Mouse (Mus musculus): ENCODE measurements at regions not wholly inside any gene's neighbourhood (a gene's known extent, or its start where the extent isn't known, plus 50 kb on each side); places are given as distances from the start of the nearest gene placed in this dataset.

GRCm38 (mm10) chr4:10141238-10141934, 732.9 kb upstream of the 2610301B20Rik start:
- no peak for DNase-seq (ENCODE audit: low read depth, low spot score)

- no peak for DNase-seq (ENCODE audit: low read depth, low spot score)
These were observed 724.4 kb upstream of the 2610301B20Rik start for GRCm38 (mm10) chr4:10149911-10150310.

- no peak for DNase-seq (ENCODE audit: low read depth, low spot score)
These were observed 723.8 kb upstream of the 2610301B20Rik start for GRCm38 (mm10) chr4:10150501-10150900.

- no peak for DNase-seq (ENCODE audit: low read depth, low spot score)
These were observed 718.5 kb upstream of the 2610301B20Rik start for GRCm38 (mm10) chr4:10155705-10156390.

- no peak for DNase-seq (ENCODE audit: low read depth, low spot score)
These were observed 684.4 kb upstream of the 2610301B20Rik start for GRCm38 (mm10) chr4:10189896-10190295.

GRCm38 (mm10) chr4:10197245-10197943, 676.9 kb upstream of the 2610301B20Rik start:
- no peak for DNase-seq (ENCODE audit: low read depth, low spot score)

- no peak for DNase-seq (ENCODE audit: low read depth, low spot score)
These were observed 672.5 kb upstream of the 2610301B20Rik start for GRCm38 (mm10) chr4:10201835-10202234.

GRCm38 (mm10) chr4:10204224-10204623, 670.1 kb upstream of the 2610301B20Rik start:
- no peak for DNase-seq (ENCODE audit: low read depth, low spot score)

- no peak for DNase-seq (ENCODE audit: low read depth, low spot score)
These were observed 664.9 kb upstream of the 2610301B20Rik start for GRCm38 (mm10) chr4:10209324-10209923.

GRCm38 (mm10) chr4:10211303-10211702, 663.0 kb upstream of the 2610301B20Rik start:
- DNase-seq (ENCODE audit: low read depth, low spot score): no peak

GRCm38 (mm10) chr4:10235324-10235723, 639.0 kb upstream of the 2610301B20Rik start:
- no peak for DNase-seq (ENCODE audit: low read depth, low spot score)

GRCm38 (mm10) chr4:10242117-10242516, 632.2 kb upstream of the 2610301B20Rik start:
- no peak for DNase-seq (ENCODE audit: low read depth, low spot score)

GRCm38 (mm10) chr4:10242909-10243308, 631.4 kb upstream of the 2610301B20Rik start:
- no peak for DNase-seq (ENCODE audit: low read depth, low spot score)

- DNase-seq (ENCODE audit: low read depth, low spot score): no peak
These were observed 620.1 kb upstream of the 2610301B20Rik start for GRCm38 (mm10) chr4:10254029-10254690.

- no peak for DNase-seq (ENCODE audit: low read depth, low spot score)
These were observed 616.8 kb upstream of the 2610301B20Rik start for GRCm38 (mm10) chr4:10257537-10257936.

GRCm38 (mm10) chr4:10260351-10260750, 613.9 kb upstream of the 2610301B20Rik start:
- no peak for DNase-seq (ENCODE audit: low read depth, low spot score)

- no peak for DNase-seq (ENCODE audit: low read depth, low spot score)
These were observed 608.4 kb upstream of the 2610301B20Rik start for GRCm38 (mm10) chr4:10265942-10266341.

- DNase-seq (ENCODE audit: low read depth, low spot score): no peak
These were observed 588.7 kb upstream of the 2610301B20Rik start for GRCm38 (mm10) chr4:10285562-10285961.

GRCm38 (mm10) chr4:10290326-10290725, 584.0 kb upstream of the 2610301B20Rik start:
- peak; percentile 13 for DNase-seq (ENCODE audit: low read depth, low spot score)

- DNase-seq (ENCODE audit: low read depth, low spot score): no peak
These were observed 579.2 kb upstream of the 2610301B20Rik start for GRCm38 (mm10) chr4:10295012-10295530.

- DNase-seq (ENCODE audit: low read depth, low spot score): no peak
These were observed 578.1 kb upstream of the 2610301B20Rik start for GRCm38 (mm10) chr4:10296220-10296619.

Measured in WW6 (cell line).